Mouse (Mus musculus) midbrain, embryonic 13.5 days (tissue): ENCODE measurements around the gene Gpc3. TPM values are rescaled to one million over a fixed set of nuclear protein-coding genes. Genes with fewer than 3 reads are reported as not detected.

Source experiments
- ATAC-seq: fragments of 200-750 bp; cut with Nextera tagmentation; 2 replicates; pipeline ENCODE4 v1.8.0; 2017; ENCODE audit warnings: mild to moderate bottlenecking, moderate TSS enrichment, moderate library complexity
- H3K27ac ChIP-seq: fragments of 300-500 bp; sonication (generic); 2 replicates; pipeline ENCODE4 v1.5.1; 2015; ENCODE audit warnings: inconsistent platforms, mild to moderate bottlenecking, moderate library complexity
- H3K27me3 ChIP-seq: fragments of 300-500 bp; sonication (generic); 2 replicates; pipeline ENCODE4 v1.6.1; 2015; ENCODE audit warnings: mild to moderate bottlenecking, inconsistent platforms
- H3K36me3 ChIP-seq: fragments of 300-500 bp; sonication (generic); 2 replicates; pipeline ENCODE4 v1.6.1; 2015; ENCODE audit warnings: mild to moderate bottlenecking, inconsistent platforms
- H3K4me1 ChIP-seq: fragments of 300-500 bp; sonication (generic); replicated peaks from 2 replicates; pipeline ENCODE4 v1.6.1; 2015; ENCODE audit warnings: inconsistent platforms
- H3K4me2 ChIP-seq: fragments of 300-500 bp; sonication (generic); replicated peaks from 2 replicates; pipeline ENCODE4 v1.6.1; 2015; ENCODE audit warnings: moderate library complexity, mild to moderate bottlenecking, inconsistent platforms
- H3K4me3 ChIP-seq: fragments of 300-500 bp; sonication (generic); replicated peaks from 2 replicates; pipeline ENCODE4 v1.5.1; 2015; ENCODE audit warnings: mild to moderate bottlenecking, inconsistent platforms
- H3K9ac ChIP-seq: fragments of 300-500 bp; sonication (generic); replicated peaks from 2 replicates; pipeline ENCODE4 v1.6.1; 2015; ENCODE audit warnings: mild to moderate bottlenecking, inconsistent platforms
- H3K9me3 ChIP-seq: fragments of 300-500 bp; sonication (generic); 2 replicates; pipeline ENCODE4 v1.6.1; 2016; ENCODE audit warnings: mild to moderate bottlenecking, inconsistent platforms
- WGBS: fragments of 180-500 bp; shearing (Covaris S2); methylation state at CpG from one replicate; pipeline ENCODE4 v1.1.7; 2015; 5-methylcytosine and 5-hydroxymethylcytosine counted together
- polyA plus RNA-seq: library from polyadenylated mRNA; unstranded; fragments of >200 nt; fragmentation: Nextera tagmentation; extraction: Ambion mirVana; gene quantifications from 2 replicates; pipeline ENCODE4 v1.2.1, GENCODE M21; 2015

The Gpc3 gene
- polyA plus RNA-seq, 1 experiment from 2014 or later = 58.0 TPM

GRCm38 (mm10) chrX:52617813-52618212 is 4.1 kb upstream of the Gpc3 start:
- Histone ChIP-seq H3K27me3 (peaks cover 7% of the 10 kb centered on the region; the same call in 1 of the 2 replicates), H3K27ac (no peak overlapping the region), H3K9me3 (no peaks in the 10 kb centered on the region), H3K4me3 (no peak overlapping the region), H3K4me1 (0 out of 2 replicates have a peak, but pooled peaks cover 11% of the 10 kb centered on the region), H3K9ac (no peak overlapping the region), H3K36me3 (no peaks in the 10 kb centered on the region), H3K4me2 (no peak overlapping the region)
- 77% methylated on average over 3 of the region's 3 CpGs for WGBS
- ATAC-seq = no peak

- 83% methylated on average over 5 of the region's 5 CpGs for WGBS
- peaks cover 21% of the 10 kb centered on the region; the same call in 1 of the 2 replicates for H3K27me3 ChIP-seq
- H3K36me3 ChIP-seq = no peaks in the 10 kb centered on the region
- H3K9me3 ChIP-seq = no peaks in the 10 kb centered on the region
- H3K4me3 ChIP-seq = no peak overlapping the region
- no peak for ATAC-seq
- H3K4me2 ChIP-seq = no peak overlapping the region
- H3K27ac ChIP-seq = no peak overlapping the region
- H3K9ac ChIP-seq = no peak overlapping the region
- 0 out of 2 replicates have a peak, but pooled peaks cover 19% of the 10 kb centered on the region for H3K4me1 ChIP-seq
These were observed 2.4 kb upstream of the Gpc3 start for GRCm38 (mm10) chrX:52616152-52616551.

GRCm38 (mm10) chrX:52614031-52614381 is 256 bp upstream of the Gpc3 start:
- Histone ChIP-seq H3K9me3 (no peaks in the 10 kb centered on the region), H3K4me2 (peak overlapping the region; percentile 74), H3K9ac (peak overlapping the region; percentile 19; the same call in 1 of the 2 replicates), H3K36me3 (no peaks in the 10 kb centered on the region), H3K4me1 (0 out of 2 replicates have a peak, but pooled peaks cover 19% of the 10 kb centered on the region), H3K27ac (no peak overlapping the region), H3K27me3 (peaks cover 33% of the 10 kb centered on the region; the same call in 1 of the 2 replicates), H3K4me3 (peak overlapping the region; percentile 46)
- WGBS = 18% methylated on average over 17 of the region's 23 CpGs
- peak; percentile 97 for ATAC-seq

GRCm38 (mm10) chrX:52612806-52613205 is 944 bp downstream of the Gpc3 start:
- Histone ChIP-seq H3K36me3 (no peaks in the 10 kb centered on the region), H3K27me3 (peaks cover 33% of the 10 kb centered on the region; the same call in 1 of the 2 replicates), H3K9me3 (no peaks in the 10 kb centered on the region), H3K4me1 (0 out of 2 replicates have a peak, but pooled peaks cover 19% of the 10 kb centered on the region), H3K9ac (no peak overlapping the region; the same call in 1 of the 2 replicates), H3K27ac (no peak overlapping the region), H3K4me3 (peak overlapping the region; percentile 46), H3K4me2 (peak overlapping the region; percentile 74)
- 22% methylated on average over 12 of the region's 12 CpGs for WGBS
- no peak for ATAC-seq

- Histone ChIP-seq H3K36me3 (no peaks in the 10 kb centered on the region), H3K4me1 (0 out of 2 replicates have a peak, but pooled peaks cover 19% of the 10 kb centered on the region), H3K4me2 (peak overlapping the region; percentile 74), H3K27ac (no peak overlapping the region), H3K9ac (no peak overlapping the region; the same call in 1 of the 2 replicates), H3K9me3 (no peaks in the 10 kb centered on the region), H3K4me3 (peak overlapping the region; percentile 46), H3K27me3 (peaks cover 33% of the 10 kb centered on the region; the same call in 1 of the 2 replicates)
- ATAC-seq = no peak
- 25% methylated on average over 28 of the region's 28 CpGs for WGBS
These were observed 1.6 kb downstream of the Gpc3 start for GRCm38 (mm10) chrX:52611987-52612670.

GRCm38 (mm10) chrX:52611541-52611940 is 2.2 kb downstream of the Gpc3 start:
- no peaks in the 10 kb centered on the region for H3K9me3 ChIP-seq
- WGBS = 51% methylated on average over 3 of the region's 6 CpGs
- H3K4me3 ChIP-seq = peak overlapping the region; percentile 46; the same call in 1 of the 2 replicates
- peak overlapping the region; percentile 74 for H3K4me2 ChIP-seq
- no peak for ATAC-seq
- H3K27ac ChIP-seq = no peak overlapping the region
- 0 out of 2 replicates have a peak, but pooled peaks cover 19% of the 10 kb centered on the region for H3K4me1 ChIP-seq
- no peak overlapping the region for H3K9ac ChIP-seq
- peaks cover 33% of the 10 kb centered on the region; the same call in 1 of the 2 replicates for H3K27me3 ChIP-seq
- H3K36me3 ChIP-seq = no peaks in the 10 kb centered on the region

GRCm38 (mm10) chrX:52603143-52603542 is 10.6 kb downstream of the Gpc3 start:
- H3K36me3 ChIP-seq = no peaks in the 10 kb centered on the region
- no peaks in the 10 kb centered on the region for H3K9me3 ChIP-seq
- H3K4me2 ChIP-seq = no peak overlapping the region
- H3K9ac ChIP-seq = no peak overlapping the region
- no peaks in the 10 kb centered on the region for H3K4me1 ChIP-seq
- ATAC-seq = no peak
- H3K27me3 ChIP-seq = no peaks in the 10 kb centered on the region
- no peak overlapping the region for H3K4me3 ChIP-seq
- no peak overlapping the region for H3K27ac ChIP-seq
- 72% methylated on average over 4 of the region's 4 CpGs for WGBS

GRCm38 (mm10) chrX:52599246-52599645 is 14.5 kb downstream of the Gpc3 start:
- ATAC-seq = no peak
- no peaks in the 10 kb centered on the region for H3K9me3 ChIP-seq
- WGBS = 95% methylated on average over 1 of the region's 1 CpGs

GRCm38 (mm10) chrX:52587671-52588070 is 26.1 kb downstream of the Gpc3 start:
- no peak for ATAC-seq
- Histone ChIP-seq H3K36me3 (no peaks in the 10 kb centered on the region), H3K27me3 (no peaks in the 10 kb centered on the region), H3K9ac (no peak overlapping the region), H3K4me2 (no peak overlapping the region), H3K27ac (no peak overlapping the region), H3K9me3 (no peaks in the 10 kb centered on the region), H3K4me1 (no peaks in the 10 kb centered on the region), H3K4me3 (no peak overlapping the region)

More at GRCm38 (mm10) chrX:52599246-52599645, 14.5 kb downstream of the Gpc3 start:
- Histone ChIP-seq H3K36me3 (no peaks in the 10 kb centered on the region), H3K4me3 (no peak overlapping the region), H3K27me3 (no peaks in the 10 kb centered on the region), H3K4me2 (no peak overlapping the region), H3K27ac (no peak overlapping the region), H3K9ac (no peak overlapping the region), H3K4me1 (no peaks in the 10 kb centered on the region)

GRCm38 (mm10) chrX:52559995-52560394 is 53.8 kb downstream of the Gpc3 start:
- Histone ChIP-seq H3K4me3 (no peak overlapping the region), H3K27me3 (peaks cover 26% of the 10 kb centered on the region), H3K36me3 (no peaks in the 10 kb centered on the region), H3K9ac (no peak overlapping the region), H3K9me3 (no peaks in the 10 kb centered on the region), H3K4me2 (no peak overlapping the region), H3K27ac (no peak overlapping the region), H3K4me1 (no peaks in the 10 kb centered on the region)
- no peak for ATAC-seq
- WGBS = 72% methylated on average over 4 of the region's 4 CpGs

- ATAC-seq = no peak
- no peak overlapping the region for H3K4me2 ChIP-seq
- H3K27me3 ChIP-seq = peaks cover 20% of the 10 kb centered on the region
- no peaks in the 10 kb centered on the region for H3K36me3 ChIP-seq
- no peak overlapping the region for H3K4me3 ChIP-seq
- 61% methylated on average over 5 of the region's 5 CpGs for WGBS
- no peak overlapping the region for H3K9ac ChIP-seq
- no peaks in the 10 kb centered on the region for H3K9me3 ChIP-seq
- no peak overlapping the region for H3K27ac ChIP-seq
- no peaks in the 10 kb centered on the region for H3K4me1 ChIP-seq
These were observed 55.2 kb downstream of the Gpc3 start for GRCm38 (mm10) chrX:52558526-52558925.

GRCm38 (mm10) chrX:52557489-52557888 is 56.3 kb downstream of the Gpc3 start:
- Histone ChIP-seq H3K4me2 (no peak overlapping the region), H3K36me3 (no peaks in the 10 kb centered on the region), H3K27ac (no peak overlapping the region), H3K4me3 (no peak overlapping the region), H3K27me3 (peaks cover 21% of the 10 kb centered on the region), H3K4me1 (no peaks in the 10 kb centered on the region), H3K9me3 (no peaks in the 10 kb centered on the region), H3K9ac (no peak overlapping the region)
- 85% methylated on average over 6 of the region's 6 CpGs for WGBS
- ATAC-seq = no peak
